Mouse (Mus musculus): ENCODE data around the gene Rpap3.

The Rpap3 gene

GRCm38 (mm10) chr15:97705211-97706050 lies at the start of gene Rpap3:
TSS of gene Rpap3 (minus strand) at chr15:97705825.
- peak; percentile 85 for DNase-seq (ENCODE audit: low read depth, low spot score)

DNA sequence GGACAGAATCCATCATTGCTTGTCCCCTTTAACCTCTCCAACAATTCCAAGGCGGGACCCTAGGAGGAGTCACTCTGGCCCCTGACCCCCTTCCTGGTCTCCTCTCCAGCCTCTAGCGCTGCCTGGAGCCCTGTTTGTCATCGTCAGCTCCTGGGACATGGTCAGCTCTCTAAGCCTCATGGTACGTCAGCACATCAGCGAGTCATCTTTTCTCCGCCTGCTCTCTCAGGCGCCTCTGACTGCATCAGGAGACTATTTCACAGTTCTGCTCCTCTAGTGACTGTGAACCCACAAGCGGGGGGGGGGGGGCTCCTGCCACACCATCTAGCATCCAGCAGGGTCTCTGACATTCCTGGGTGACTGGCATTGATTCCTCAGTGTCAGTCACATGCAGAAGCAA lies 49.7 kb upstream of the Rpap3 start:
- no peak for DNase-seq (ENCODE audit: low read depth, low spot score)

DNA sequence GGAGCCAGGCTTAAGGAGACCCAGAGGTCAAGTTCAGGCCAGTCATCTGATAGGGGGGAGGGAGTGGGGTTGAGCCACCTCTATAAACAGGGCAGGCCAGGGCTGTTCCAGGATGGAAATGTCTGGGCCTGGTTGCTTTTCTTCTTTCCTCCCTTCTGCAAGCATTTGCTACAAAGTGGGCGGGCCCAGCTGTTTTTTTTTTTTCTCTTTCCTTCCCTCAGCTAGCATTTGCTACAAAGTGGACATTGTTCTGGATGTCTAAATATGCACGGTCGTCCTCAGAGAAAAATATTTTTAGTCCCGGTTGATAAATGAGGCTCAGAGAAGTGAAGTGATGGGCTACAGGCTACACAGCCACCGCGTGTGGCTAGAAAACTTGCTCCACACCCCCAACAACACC lies 48.9 kb upstream of the Rpap3 start:
- DNase-seq (ENCODE audit: low read depth, low spot score), result no peak

DNA sequence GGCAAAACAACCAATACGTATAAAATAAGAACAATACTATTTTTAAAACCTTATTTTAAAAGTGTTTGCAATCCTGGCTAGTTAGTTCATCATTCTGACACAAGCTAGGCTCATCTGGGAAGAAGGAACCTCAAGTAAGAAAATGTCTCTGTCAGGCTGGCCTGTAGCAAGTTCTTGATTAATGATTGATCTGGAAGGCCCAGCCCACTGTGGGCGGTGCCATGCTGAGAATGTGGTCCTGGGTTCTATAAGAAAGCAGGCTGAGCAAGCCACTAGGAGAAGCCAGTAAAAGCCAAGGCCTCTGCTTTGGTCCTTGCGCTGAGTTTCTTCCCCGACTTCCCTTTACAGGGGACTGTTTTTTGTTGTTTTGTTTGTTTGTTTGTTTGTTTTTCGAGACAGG lies 46.9 kb upstream of the Rpap3 start:
- no peak for DNase-seq (ENCODE audit: low read depth, low spot score)

- peak; percentile 50 for DNase-seq (ENCODE audit: low read depth, low spot score)
These were observed 46.1 kb upstream of the Rpap3 start for GRCm38 (mm10) chr15:97751676-97752075.

DNA sequence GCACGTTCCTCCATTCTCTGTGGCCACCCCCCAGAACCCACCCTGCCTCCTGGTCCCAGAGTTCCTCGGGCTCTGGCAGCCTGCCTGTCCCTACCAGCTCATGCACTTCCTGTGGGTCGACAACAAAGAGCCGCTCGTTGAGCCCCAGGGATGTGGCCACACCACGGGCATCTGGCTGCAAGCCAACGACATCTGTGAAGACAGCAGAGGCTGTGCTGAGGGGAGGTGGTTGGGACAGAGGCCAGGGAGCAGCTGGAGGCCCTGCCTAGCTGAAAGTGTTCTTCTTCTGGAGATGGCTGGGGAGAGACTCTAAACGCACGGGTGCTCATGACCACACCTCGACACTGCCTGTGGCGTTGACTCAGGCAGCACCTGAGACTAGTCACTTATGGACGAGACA lies 45.1 kb upstream of the Rpap3 start:
- peak; percentile 36 for DNase-seq (ENCODE audit: low read depth, low spot score)

DNA sequence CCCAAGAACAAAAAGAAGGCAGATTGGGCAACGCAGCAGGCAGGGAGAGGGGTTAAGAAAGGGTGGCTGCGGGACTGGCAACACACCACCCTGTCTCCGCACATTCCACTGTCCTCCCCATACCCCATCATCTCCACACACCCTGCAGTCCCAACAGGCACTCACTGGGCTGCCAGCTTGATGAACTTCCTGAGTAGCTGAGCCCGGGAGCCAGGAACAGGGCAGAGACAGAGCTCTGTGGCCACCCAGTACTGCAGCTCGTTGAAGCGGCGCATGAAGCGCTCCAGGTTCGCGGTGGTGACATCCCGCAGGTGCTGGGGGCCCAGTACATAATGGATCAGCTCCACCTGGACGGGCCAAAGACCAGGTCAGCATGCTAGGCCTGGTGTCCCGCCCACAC lies 44.2 kb upstream of the Rpap3 start:
- no peak for DNase-seq (ENCODE audit: low read depth, low spot score)

DNA sequence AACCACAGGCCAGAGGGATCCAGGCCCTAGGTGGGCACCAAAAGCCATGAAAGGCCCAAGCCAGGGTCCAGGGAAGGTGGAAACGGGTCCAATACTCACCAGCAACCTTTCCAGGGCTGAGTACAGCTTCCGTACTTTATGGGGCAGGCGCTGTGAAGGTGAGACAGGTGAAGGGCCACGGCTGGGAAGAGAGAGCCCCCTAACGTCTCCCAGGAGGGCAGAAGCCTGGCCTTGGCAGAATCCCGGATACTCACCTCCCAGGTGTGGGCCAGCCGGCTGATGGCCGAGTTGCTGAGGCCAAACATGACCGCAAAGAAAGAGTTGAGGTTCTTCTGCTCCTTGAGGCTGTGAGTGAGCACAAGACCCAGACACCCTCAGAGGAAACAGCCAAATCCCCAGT lies 43.8 kb upstream of the Rpap3 start:
- DNase-seq (ENCODE audit: low read depth, low spot score), result no peak

DNA sequence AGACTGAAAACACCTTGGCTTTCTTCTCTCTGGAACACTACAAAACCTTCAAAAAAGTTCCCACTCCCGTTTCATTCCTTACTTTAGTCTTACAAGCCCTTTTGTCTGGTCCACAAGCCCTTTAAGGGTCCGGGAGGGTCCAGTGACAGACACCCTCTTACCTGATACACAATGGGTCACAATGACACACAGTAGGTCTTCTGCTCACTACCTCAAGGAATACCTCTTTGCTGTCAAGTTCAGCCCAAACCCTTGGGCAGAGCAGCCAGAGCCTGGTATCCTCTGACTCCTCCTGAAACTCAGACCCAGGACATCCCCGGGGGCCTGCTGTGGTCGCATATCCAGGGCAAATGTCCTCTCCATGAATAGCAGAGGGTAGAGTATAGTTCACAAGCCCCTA lies 43.3 kb upstream of the Rpap3 start:
- no peak for DNase-seq (ENCODE audit: low read depth, low spot score)

GRCm38 (mm10) chr15:97748309-97748708 lies 42.7 kb upstream of the Rpap3 start:
- peak; percentile 38 for DNase-seq (ENCODE audit: low read depth, low spot score)

DNA sequence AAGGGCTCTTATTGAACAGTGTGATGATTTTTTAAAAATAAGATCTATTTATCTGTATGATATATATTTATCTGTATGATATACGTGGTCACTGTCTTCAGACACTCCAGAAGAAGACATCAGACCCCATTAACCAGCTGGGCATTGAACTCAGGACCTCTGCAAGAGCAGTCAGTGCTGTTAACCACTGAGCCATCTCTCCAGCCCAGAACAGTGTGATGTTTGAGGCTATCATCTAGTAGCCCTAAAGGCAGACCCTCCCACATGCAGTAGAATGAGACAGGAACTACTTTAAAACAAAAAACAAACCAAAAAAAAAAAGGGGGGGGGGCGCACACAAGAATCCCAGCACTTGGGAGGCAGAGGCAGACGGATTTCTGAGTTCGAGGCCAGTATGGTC lies 41.9 kb upstream of the Rpap3 start:
- DNase-seq (ENCODE audit: low read depth, low spot score), result no peak

- no peak for DNase-seq (ENCODE audit: low read depth, low spot score)
These were observed 41.1 kb upstream of the Rpap3 start for GRCm38 (mm10) chr15:97746748-97747147.

GRCm38 (mm10) chr15:97746278-97746677 lies 40.7 kb upstream of the Rpap3 start:
- no peak for DNase-seq (ENCODE audit: low read depth, low spot score)

DNA sequence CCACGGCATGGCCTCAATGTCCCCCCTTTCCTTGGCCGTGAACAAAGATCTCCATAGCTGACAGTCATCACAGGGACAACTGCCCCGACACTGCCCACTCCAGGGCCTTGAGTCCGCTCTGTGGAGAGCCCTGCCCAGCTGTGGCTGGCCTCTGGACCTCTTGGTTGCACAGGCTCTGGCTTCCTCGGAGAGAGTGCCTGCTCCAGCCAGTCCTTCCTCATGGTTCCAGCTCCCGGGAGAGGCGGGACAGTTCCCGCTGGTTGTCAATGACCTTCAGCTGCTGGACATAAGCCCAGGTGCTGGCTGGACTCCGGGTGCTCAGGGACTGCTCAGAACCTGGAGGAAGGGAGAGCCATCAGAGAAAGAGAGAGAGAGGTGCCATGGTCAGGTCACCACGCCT lies 39.7 kb upstream of the Rpap3 start:
- no peak for DNase-seq (ENCODE audit: low read depth, low spot score)

GRCm38 (mm10) chr15:97744930-97745329 lies 39.3 kb upstream of the Rpap3 start:
- DNase-seq (ENCODE audit: low read depth, low spot score), result no peak

- no peak for DNase-seq (ENCODE audit: low read depth, low spot score)
These were observed 38.4 kb upstream of the Rpap3 start for GRCm38 (mm10) chr15:97743961-97744525.

GRCm38 (mm10) chr15:97743210-97743609 lies 37.6 kb upstream of the Rpap3 start:
- DNase-seq (ENCODE audit: low read depth, low spot score), result no peak

- DNase-seq (ENCODE audit: low read depth, low spot score), result no peak
These were observed 37.0 kb upstream of the Rpap3 start for GRCm38 (mm10) chr15:97742600-97742999.

DNA sequence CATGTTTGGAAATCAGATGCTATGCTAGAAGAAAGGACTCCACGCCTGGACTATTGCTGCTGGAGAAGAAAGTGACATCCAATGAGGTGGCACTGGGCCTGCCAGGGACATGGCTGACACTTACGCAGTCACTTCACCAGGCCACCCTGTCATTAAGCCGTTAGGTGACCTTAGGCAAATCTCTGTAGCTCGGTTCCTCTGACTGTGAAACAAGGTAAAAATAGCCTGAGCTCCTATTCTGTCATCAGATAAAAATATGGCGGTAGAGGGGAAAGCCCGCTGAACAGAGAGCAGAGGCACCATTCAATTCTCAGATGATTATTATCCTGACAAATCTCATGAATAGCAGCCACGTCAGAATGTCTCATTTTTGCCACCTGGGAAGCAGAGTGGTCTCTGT lies 36.4 kb upstream of the Rpap3 start:
- DNase-seq (ENCODE audit: low read depth, low spot score), result no peak

DNA sequence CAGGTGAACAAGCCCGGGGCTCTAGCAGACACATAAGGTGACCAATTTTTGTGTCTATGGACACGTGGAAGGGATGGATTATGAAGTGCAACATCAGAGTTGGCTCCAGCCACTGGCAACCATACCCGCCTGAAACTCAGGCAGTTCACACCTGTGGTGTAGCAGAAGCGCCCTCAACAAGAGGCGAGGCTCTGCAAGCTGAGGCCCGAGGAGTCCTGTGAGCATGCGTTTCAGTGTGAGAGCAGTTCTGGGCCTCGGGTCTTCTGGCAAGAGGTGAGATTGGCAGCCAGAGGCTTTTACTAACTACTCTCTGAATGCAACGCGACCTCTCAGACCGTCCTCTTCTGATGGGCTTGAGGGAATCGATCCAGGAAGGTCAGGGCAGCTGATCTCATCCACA lies 36.0 kb upstream of the Rpap3 start:
- no peak for DNase-seq (ENCODE audit: low read depth, low spot score)

GRCm38 (mm10) chr15:97740283-97740732 lies 34.7 kb upstream of the Rpap3 start:
- DNase-seq (ENCODE audit: low read depth, low spot score), result no peak

DNA sequence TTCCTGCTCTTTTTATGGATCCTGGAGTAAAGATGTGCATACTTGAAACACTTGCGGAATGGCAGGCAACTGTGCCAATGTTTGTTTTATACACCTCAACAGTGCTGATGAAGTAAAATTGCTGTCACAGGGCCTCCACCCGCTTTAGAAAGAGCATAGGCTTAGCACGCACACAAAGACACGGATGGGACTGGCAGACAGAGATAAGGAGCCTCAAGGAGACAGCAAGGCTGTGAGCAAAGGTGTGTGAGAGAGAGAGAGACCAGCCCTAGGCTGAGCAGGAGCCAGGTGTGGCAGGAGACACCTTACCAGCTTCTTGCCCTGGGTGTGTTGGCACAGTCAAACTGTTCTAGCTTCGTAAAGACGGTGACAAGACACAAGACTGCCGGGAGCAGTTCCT lies 33.3 kb upstream of the Rpap3 start:
- no peak for DNase-seq (ENCODE audit: low read depth, low spot score)

GRCm38 (mm10) chr15:97731988-97732387 lies 26.4 kb upstream of the Rpap3 start:
- DNase-seq (ENCODE audit: low read depth, low spot score), result no peak
